Mouse (Mus musculus) embryonic fibroblast, embryonic 13.5 days (primary cell): ENCODE data around the gene Map2k4.

Experiments
- CTCF ChIP-seq: IDR thresholded peaks from 2 replicates; pipeline ENCODE4 v1.5.1; 2011; ENCODE audit warnings: mild to moderate bottlenecking, control low read depth, low read length, moderate library complexity, borderline replicate concordance; ENCODE audit not compliant: insufficient read depth
- POLR2A ChIP-seq: IDR thresholded peaks from 2 replicates; pipeline ENCODE4 v1.6.1; 2011; ENCODE audit warnings: low read depth, mild to moderate bottlenecking, control low read depth, low read length, moderate library complexity

GRCm38 (mm10) chr11:65806321-65806904 is 18.3 kb upstream of the Map2k4 start:
- TF ChIP-seq CTCF (no peak), POLR2A (no peak)
